Mouse (Mus musculus): ENCODE measurements at regions not wholly inside any gene's neighbourhood (a gene's known extent, or its start where the extent isn't known, plus 50 kb on each side); places are given as distances from the start of the nearest gene placed in this dataset.
A peak's percentile ranks its signal among the peaks of the same experiment; 100 is the strongest.
"Not testable (repeated sequence)": the region's sequence is repeated elsewhere in the genome, so short reads cannot be mapped to it uniquely, and the experiment has no call there.

DNA sequence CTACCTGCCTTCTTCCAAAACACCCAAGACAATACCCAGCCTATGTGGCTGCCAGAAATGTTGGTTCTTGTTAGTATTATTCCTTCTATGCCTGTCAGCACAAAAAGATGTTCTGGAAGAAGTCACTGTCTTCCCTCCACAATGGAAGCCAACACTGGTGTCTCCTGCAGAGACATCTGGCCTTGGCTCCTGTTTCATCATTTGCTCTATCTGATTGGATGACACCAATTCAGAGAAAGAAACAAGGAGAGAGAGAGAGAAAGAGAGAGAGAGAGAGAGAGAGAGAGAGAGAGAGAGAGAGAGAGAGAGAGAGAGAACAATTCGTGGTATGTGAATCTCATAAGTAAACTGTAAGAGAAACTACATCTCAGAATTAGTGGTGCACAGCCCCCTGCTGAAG lies 218.9 kb upstream of the Klf3 start:
- Histone ChIP-seq H3K27ac (no peak overlapping the region), H3K9ac (no peak overlapping the region), H3K4me3 (no peak overlapping the region), H3K9me3 (replicated peaks) (no peaks in the 10 kb centered on the region), H3K36me3 (no peaks in the 10 kb centered on the region), H3K4me2 (replicated peaks) (no peak overlapping the region), H3K4me1 (peaks cover 17% of the 10 kb centered on the region), H3K27me3 (no peaks in the 10 kb centered on the region)
- 82% methylated on average over 1 of the region's 1 CpGs for WGBS
- no peak for ATAC-seq (ENCODE audit: low FRiP score)

DNA sequence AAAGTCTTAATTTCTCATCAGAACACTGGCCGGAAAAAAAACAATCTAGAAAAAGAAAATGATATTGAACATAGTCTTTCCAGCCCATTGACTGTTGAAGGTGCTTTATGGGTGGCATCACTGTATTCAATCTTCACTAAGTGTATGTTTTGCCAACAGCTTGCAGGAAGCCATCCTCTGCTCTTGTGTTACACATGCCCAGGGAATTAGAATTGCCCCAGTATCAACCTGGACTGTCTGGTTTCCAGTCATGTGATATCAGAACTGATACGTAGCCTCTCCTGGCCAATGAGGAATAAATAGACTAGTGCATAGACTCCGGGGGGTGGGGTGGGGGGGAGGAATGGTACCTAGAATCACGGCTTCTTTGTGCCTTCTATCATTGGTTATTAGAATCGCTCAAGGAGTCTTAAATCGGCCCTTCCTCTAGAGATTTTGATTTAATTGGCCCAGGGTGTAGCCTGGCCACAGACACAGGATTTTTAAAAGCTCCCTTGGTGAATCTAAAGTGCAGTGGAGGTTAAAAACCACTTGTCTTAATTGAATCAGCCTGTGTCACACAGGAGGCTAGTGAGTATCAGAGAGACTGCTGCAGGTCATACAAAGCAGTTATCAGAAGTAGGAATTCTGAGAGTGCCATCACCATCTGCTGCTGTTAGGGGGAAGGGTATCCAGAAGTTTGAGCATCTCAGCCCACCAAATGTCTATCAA lies 218.0 kb upstream of the Klf3 start:
- Histone ChIP-seq H3K4me1 (peaks cover 7% of the 10 kb centered on the region), H3K9ac (no peak overlapping the region), H3K36me3 (no peaks in the 10 kb centered on the region), H3K4me3 (no peak overlapping the region), H3K9me3 (replicated peaks) (no peaks in the 10 kb centered on the region), H3K27ac (no peak overlapping the region), H3K4me2 (replicated peaks) (no peak overlapping the region), H3K27me3 (no peaks in the 10 kb centered on the region)
- no peak for ATAC-seq (ENCODE audit: low FRiP score)
- WGBS = 69% methylated on average over 6 of the region's 6 CpGs

DNA sequence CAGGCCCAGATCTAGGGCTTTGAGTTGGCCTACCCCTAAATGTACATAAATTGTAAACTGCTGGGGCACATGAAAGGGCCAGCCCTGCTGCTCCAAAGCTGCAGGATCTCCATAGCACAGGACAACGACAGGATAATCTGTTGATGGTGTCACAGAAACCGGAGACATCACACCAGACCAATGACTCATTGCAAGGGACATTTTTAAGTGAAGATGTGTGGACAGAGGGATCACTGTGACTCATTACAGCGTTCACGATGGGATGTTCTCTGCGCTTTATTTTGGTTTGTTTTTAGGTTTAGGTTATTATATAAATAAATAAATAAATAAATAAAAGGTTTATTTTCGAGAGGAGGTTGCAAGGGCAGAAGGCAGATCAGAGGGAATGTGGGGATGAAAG lies 216.9 kb upstream of the Klf3 start:
- Histone ChIP-seq H3K4me2 (replicated peaks) (no peak overlapping the region), H3K36me3 (no peaks in the 10 kb centered on the region), H3K9ac (no peak overlapping the region), H3K27me3 (no peaks in the 10 kb centered on the region), H3K27ac (no peak overlapping the region), H3K4me3 (no peak overlapping the region), H3K9me3 (replicated peaks) (no peaks in the 10 kb centered on the region), H3K4me1 (peaks cover 5% of the 10 kb centered on the region)
- 88% methylated on average over 6 of the region's 6 CpGs for WGBS
- no peak for ATAC-seq (ENCODE audit: low FRiP score)

DNA sequence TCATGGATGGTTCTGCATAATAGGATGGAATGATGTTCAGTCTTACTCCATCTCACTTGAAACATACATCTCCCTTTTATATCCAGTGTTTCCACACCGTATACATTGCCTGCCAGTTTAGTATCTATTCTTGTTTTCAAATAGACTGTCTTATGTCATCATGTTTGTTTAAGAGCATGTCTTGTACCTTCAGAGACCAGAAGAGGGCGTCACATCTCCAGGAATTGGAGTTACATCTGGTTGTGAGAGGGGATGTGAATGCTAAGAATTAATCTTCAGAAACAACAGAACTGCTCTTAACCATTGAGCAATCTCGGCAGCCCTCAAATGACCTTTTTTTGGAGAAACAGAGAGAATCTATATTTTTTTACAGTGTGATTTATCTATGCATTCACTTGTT lies 216.3 kb upstream of the Klf3 start:
- Histone ChIP-seq H3K9me3 (replicated peaks) (no peaks in the 10 kb centered on the region), H3K9ac (no peak overlapping the region), H3K36me3 (no peaks in the 10 kb centered on the region), H3K27ac (no peak overlapping the region), H3K27me3 (no peaks in the 10 kb centered on the region), H3K4me1 (peaks cover 3% of the 10 kb centered on the region), H3K4me2 (replicated peaks) (no peak overlapping the region), H3K4me3 (no peak overlapping the region)
- ATAC-seq (ENCODE audit: low FRiP score) = no peak
- 84% methylated on average over 3 of the region's 3 CpGs for WGBS

DNA sequence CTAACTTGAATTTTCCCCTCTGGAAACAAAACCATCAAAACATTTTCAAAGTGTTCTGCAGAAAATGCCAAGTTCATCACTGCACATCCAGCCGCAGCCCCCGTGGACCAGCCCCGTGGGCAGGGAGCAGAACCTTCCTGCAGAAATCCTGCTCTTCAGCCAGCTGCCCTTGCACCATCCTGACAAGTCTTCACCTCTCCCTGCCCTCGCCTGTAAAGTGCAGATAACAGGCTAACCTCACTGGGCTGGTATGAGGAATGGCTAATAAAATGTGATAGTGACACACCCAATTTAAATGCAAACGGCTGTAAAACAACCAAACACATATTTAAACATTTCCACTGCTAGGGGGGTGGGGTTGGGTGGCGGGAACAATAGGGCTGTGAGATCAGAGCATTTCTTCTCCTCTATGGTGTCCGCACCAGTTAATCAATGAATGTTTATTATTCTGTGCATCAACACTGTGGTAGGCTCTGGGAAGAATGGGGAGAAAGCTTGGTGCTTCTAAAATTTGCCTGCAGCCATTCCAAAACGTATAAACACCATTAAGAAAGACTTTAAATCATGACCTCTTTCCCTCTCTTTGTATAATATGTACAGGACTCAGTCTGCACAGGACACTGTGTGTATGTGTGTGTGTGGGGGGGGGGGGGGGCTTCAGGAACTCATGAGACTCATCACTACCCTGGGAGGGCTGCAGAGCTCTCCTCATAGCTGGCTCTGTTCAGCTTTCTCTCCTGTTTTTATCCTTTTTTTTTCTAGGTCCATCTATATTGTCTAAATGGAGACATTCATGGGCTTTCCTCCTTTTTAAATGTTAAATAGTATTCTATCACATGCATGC lies 215.1 kb upstream of the Klf3 start:
- no peak for ATAC-seq (ENCODE audit: low FRiP score)

DNA sequence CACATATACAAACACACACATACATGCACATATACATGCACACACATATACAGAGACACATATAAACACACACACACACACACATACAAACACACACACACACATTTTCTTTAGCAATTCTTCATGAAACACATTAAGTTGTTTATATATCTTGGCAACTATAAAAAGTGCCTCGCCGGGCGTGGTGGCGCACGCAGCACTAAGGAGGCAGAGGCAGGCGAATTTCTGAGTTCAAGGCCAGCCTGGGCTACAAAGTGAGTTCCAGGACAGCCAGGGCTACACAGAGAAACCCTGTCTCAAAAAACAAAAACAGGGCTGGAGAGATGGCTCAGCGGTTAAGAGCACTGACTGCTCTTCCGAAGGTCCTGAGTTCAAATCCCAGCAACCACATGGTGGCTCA lies 214.4 kb upstream of the Klf3 start:
- ATAC-seq (ENCODE audit: low FRiP score) = not testable (repeated sequence)

More for the DNA sequence above, 215.1 kb upstream of the Klf3 start:
- WGBS = 42% methylated on average over 8 of the region's 8 CpGs
- peak overlapping the region; percentile 2; the same call in 1 of the 2 replicates for H3K27ac ChIP-seq
- H3K4me1 ChIP-seq = peaks cover 3% of the 10 kb centered on the region
- H3K9me3 ChIP-seq (replicated peaks) = no peaks in the 10 kb centered on the region
- no peak overlapping the region for H3K9ac ChIP-seq
- H3K36me3 ChIP-seq = no peaks in the 10 kb centered on the region
- H3K4me3 ChIP-seq = no peak overlapping the region
- H3K4me2 ChIP-seq (replicated peaks) = no peak overlapping the region
- H3K27me3 ChIP-seq = no peaks in the 10 kb centered on the region

DNA sequence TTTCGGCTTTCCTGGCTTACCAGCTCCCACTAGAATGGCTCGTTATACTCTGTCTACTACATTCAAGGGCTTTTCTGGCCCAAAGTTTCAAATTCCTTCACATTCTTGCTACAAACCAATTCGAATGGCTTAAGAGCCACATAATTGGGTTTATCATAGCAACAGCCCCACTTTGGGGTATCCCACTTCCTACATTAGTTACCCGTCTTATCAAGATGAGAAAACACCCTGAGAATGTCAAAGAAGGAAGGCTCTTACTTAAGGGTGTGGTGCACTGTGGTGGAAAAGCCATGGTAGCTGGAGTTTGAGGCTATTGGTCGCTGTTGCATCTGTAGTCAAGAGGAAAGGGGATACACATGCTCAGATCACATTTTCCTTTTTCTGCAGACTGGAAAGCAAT lies 213.2 kb upstream of the Klf3 start:
- WGBS = 90% methylated on average over 5 of the region's 5 CpGs

More for the DNA sequence above, 214.4 kb upstream of the Klf3 start:
- not testable (repeated sequence) for H3K4me1 ChIP-seq; H3K27me3 ChIP-seq; H3K4me2 ChIP-seq (replicated peaks); H3K9me3 ChIP-seq (replicated peaks); H3K9ac ChIP-seq; H3K36me3 ChIP-seq; H3K4me3 ChIP-seq
- H3K27ac ChIP-seq = 0 out of 2 replicates have a peak overlapping the region, but pooled peaks have one; percentile 2
- 96% methylated on average over 8 of the region's 8 CpGs for WGBS

DNA sequence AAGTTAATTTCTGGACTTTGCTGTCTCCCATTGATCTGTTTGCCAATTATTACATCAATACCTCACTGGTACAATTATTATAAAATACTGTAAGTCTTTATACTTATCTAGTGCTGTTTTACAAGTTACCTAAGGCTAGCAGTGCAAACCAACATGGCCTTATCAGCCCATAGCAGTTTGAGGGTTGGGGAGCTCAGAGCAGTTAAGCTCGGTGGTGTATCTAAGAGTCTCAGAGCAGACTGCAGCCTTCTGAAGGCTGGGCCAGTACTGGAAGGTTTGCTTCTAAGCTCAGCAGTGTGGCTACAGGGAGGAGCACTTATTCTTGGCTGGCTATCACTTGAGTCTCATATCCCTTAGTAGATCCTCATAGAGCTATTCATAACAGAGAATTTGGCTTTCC lies 212.4 kb upstream of the Klf3 start:
- Histone ChIP-seq H3K4me1 (peaks cover 16% of the 10 kb centered on the region), H3K27ac (no peak overlapping the region), H3K27me3 (no peaks in the 10 kb centered on the region), H3K4me3 (no peak overlapping the region), H3K9me3 (replicated peaks) (no peaks in the 10 kb centered on the region), H3K36me3 (no peaks in the 10 kb centered on the region), H3K4me2 (replicated peaks) (no peak overlapping the region), H3K9ac (no peak overlapping the region)
- ATAC-seq (ENCODE audit: low FRiP score) = no peak
- WGBS = 97% methylated on average over 1 of the region's 1 CpGs

More for the DNA sequence above, 213.2 kb upstream of the Klf3 start:
- H3K9ac ChIP-seq = no peak overlapping the region
- no peak overlapping the region for H3K27ac ChIP-seq
- H3K4me2 ChIP-seq (replicated peaks) = no peak overlapping the region
- no peaks in the 10 kb centered on the region for H3K36me3 ChIP-seq
- H3K27me3 ChIP-seq = no peaks in the 10 kb centered on the region
- peaks cover 10% of the 10 kb centered on the region for H3K4me1 ChIP-seq
- no peak for ATAC-seq (ENCODE audit: low FRiP score)
- no peak overlapping the region for H3K4me3 ChIP-seq
- H3K9me3 ChIP-seq (replicated peaks) = no peaks in the 10 kb centered on the region

DNA sequence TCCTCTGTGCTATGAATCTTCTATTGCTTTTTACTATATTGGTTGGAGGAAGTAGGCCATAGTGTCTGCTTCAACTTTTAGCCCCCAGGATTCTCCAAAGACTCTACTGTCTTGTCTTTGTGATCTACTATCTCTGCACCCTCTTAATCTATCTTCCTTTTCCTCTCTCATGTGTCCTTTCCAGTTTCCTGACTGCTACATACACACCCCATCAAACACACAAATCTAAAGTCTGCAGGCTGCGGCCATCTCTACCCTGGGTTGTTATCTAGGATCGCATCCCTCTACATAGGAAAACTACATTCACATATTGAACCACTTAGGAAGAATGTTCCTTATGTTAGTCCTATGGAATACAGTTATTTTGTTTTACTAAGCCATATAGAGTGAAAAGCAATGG lies 211.4 kb upstream of the Klf3 start:
- 100% methylated on average over 2 of the region's 2 CpGs for WGBS
- ATAC-seq (ENCODE audit: low FRiP score) = no peak
- Histone ChIP-seq H3K36me3 (no peaks in the 10 kb centered on the region), H3K4me2 (replicated peaks) (no peak overlapping the region), H3K9ac (no peak overlapping the region), H3K4me3 (no peak overlapping the region), H3K4me1 (peaks cover 24% of the 10 kb centered on the region), H3K27ac (no peak overlapping the region), H3K9me3 (replicated peaks) (no peaks in the 10 kb centered on the region), H3K27me3 (no peaks in the 10 kb centered on the region)

DNA sequence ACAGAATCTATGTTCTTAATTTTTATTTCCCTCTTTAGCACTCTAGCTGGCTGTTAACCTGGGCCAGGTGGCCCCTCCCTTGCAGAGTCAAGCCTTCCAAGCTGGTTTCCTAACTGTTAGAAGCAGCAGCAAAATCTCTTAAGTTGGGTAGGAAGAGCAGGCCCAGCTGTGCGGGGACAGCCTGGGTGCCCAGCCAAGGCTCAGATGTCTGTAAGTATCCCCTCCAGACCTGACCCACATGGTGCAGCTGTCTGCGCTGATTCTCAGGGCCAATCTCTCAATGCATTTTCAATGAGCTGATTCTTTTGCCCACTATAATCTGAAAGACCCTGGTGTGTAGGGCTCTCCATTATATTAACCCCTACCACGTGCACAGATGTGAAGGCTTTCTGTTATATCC lies 208.0 kb upstream of the Klf3 start:
- Histone ChIP-seq H3K27me3 (no peaks in the 10 kb centered on the region), H3K9ac (no peak overlapping the region), H3K27ac (peak overlapping the region; percentile 40; the same call in 1 of the 2 replicates), H3K4me2 (replicated peaks) (no peak overlapping the region), H3K4me3 (no peak overlapping the region), H3K36me3 (no peaks in the 10 kb centered on the region), H3K9me3 (replicated peaks) (no peaks in the 10 kb centered on the region), H3K4me1 (peaks cover 32% of the 10 kb centered on the region)
- peak; percentile 61; the same call in 1 of the 2 replicates for ATAC-seq (ENCODE audit: low FRiP score)
- WGBS = 37% methylated on average over 3 of the region's 3 CpGs

DNA sequence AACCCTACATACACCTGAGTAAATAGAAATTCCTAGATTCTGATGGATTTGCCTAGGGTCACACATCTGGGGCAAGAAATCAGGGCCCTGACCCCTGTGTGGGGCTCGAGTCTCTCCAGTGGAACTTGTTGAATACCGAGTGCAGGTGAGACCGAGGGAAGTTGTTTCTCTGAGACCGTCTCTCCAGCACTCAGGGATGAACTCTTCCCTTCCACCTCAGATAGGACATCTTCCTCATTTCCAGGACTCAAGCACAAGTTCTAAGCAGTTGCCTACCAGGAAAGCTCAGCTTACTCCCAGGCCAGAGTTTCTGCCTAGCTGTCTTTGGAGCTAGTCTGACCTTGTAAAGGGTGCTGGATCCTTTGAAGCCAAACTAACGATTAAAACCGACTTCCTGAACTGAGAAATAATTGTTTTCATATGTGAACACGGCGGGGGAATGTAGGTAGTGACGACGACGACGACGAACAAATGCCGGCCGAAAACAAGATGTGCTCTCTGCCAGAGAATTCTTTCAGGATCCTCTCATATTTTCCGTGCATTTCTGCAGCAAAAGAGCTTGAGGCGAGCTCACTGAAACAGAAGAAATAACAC lies 207.3 kb upstream of the Klf3 start:
- H3K9ac ChIP-seq = no peak overlapping the region
- WGBS = 63% methylated on average over 17 of the region's 17 CpGs
- no peaks in the 10 kb centered on the region for H3K9me3 ChIP-seq (replicated peaks)
- peaks cover 35% of the 10 kb centered on the region for H3K4me1 ChIP-seq
- H3K4me3 ChIP-seq = no peak overlapping the region
- H3K27me3 ChIP-seq = no peaks in the 10 kb centered on the region
- H3K4me2 ChIP-seq (replicated peaks) = no peak overlapping the region
- no peak for ATAC-seq (ENCODE audit: low FRiP score)
- H3K36me3 ChIP-seq = no peaks in the 10 kb centered on the region
- peak overlapping the region; percentile 40; the same call in 1 of the 2 replicates for H3K27ac ChIP-seq

DNA sequence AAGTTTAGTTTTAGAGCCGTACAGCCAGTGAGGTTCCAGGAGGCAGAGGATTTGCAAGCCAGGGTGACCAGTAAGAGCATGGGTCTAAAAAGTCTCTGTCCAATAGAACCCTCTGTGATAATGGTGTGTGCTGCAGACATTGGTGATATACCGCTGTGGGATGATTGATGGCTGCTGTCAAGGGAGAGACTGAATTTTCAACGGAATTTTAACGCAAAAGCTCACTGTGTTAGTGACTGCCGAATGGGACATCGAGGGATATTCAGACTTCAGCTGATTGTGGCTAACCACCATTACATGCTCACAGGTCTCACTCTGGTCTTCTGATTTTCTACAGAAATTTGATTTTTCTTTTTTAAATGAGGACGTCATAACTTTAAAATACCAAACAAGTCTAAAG lies 206.2 kb upstream of the Klf3 start:
- no peak overlapping the region for H3K4me3 ChIP-seq
- WGBS = 44% methylated on average over 7 of the region's 7 CpGs
- peaks cover 37% of the 10 kb centered on the region for H3K4me1 ChIP-seq
- H3K27ac ChIP-seq = no peak overlapping the region
- no peaks in the 10 kb centered on the region for H3K9me3 ChIP-seq (replicated peaks)
- ATAC-seq (ENCODE audit: low FRiP score) = no peak
- H3K9ac ChIP-seq = no peak overlapping the region
- no peak overlapping the region for H3K4me2 ChIP-seq (replicated peaks)
- H3K36me3 ChIP-seq = no peaks in the 10 kb centered on the region
- no peaks in the 10 kb centered on the region for H3K27me3 ChIP-seq

Data from hindbrain, embryonic 12.5 days (tissue).